Mouse (Mus musculus) T-helper 17 cell (primary cell): ENCODE measurements around the gene Adam3.

ENCODE experiments used
- in situ Hi-C, 2 experiments: fragments of 300-600 bp; cut with MboI, MseI; formaldehyde crosslinking; loops; 1 replicate in 1 of 2; 2 replicates in 1 of 2; pipeline ENCODE4 v1.15.1; 2025; ENCODE audit warnings: high pct_unique_total_duplicates in 2 of 2

The Adam3 gene

DNA sequence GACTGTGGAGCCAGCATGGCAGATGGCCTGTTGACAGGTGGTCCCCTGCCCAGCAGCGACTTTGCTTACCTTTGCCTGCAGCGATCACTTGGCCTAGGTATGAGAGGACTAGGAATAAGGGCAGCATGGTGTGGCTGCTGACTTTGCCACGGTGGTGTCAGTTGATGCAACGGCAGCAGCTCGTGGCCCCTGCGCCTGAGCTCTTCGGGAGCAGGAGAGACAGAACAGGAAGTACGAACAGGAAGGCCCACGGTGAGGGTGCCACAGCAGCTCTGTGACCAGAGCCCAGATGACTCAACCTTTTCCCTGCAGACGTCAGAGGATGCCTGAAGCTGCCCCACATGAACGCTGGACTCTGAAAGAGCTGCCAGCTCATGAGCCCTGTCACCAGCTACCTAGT is at the start of gene Adam3:
Adam3 (minus strand) TSS at position 223 of the 400 bp plus-strand sequence.
- in situ Hi-C loops: no loop called here

DNA sequence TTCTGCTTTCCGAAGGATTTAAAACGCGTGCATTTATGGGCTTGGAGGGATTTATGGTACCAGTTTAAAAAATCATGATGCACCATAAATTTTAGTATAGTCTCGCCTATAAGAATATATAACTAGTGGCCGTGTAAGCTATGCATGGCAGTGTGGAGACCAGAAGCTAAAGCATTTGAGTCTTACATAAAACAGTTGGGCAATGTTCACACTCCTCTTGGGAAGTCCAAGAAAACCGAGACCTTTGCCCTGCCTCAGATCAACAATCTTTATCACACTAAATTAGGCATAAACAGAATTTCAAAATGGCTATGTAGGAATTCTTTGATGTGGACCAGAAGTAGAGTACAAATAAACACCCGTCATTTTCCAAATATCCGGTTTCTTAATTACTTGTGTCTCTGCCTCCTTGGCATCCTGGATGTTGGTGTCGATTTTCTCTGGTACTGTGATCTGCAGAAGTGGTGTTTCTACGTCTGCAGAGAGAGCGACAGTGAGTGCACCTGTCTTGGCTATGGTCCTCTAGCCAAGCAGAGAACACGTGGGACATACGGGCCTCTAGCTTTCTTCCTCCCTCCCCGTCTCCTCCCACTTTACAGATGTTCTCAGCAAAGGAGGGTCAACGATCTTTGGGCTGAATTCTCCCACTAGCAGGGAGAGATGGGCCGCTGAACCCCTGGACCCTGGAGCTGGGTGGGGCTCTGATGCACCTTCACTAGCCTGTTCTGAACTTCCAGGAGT is 596 bp downstream of the Adam3 start:
- in situ Hi-C loops: no loop called here
